Mouse (Mus musculus) liver, embryonic 13.5 days (tissue): ENCODE data around the gene Hoxd8. TPM values are rescaled to one million over a fixed set of nuclear protein-coding genes. Genes with fewer than 3 reads are reported as not detected.
A peak's percentile ranks its signal among the peaks of the same experiment; 100 is the strongest.

Experiments used
- ATAC-seq: fragments of 200-750 bp; cut with Nextera tagmentation; 2 replicates; pipeline ENCODE4 v1.8.0; 2017; ENCODE audit warnings: low read depth, mild to moderate bottlenecking, moderate number of reproducible peaks, moderate library complexity
- DNase-seq: peaks from one replicate; pipeline ENCODE4 v3.0.0; 2022
- H3K27ac ChIP-seq: fragments of 300-500 bp; sonication (generic); 2 replicates; pipeline ENCODE4 v1.5.1; 2015; ENCODE audit warnings: moderate library complexity, mild to moderate bottlenecking, inconsistent platforms
- H3K27me3 ChIP-seq: fragments of 300-500 bp; sonication (generic); 2 replicates; pipeline ENCODE4 v1.6.1; 2015; ENCODE audit warnings: mild to moderate bottlenecking, inconsistent platforms
- H3K36me3 ChIP-seq: fragments of 300-500 bp; sonication (generic); 2 replicates; pipeline ENCODE4 v1.6.1; 2015; ENCODE audit warnings: mild to moderate bottlenecking, inconsistent platforms
- H3K4me1 ChIP-seq: fragments of 300-500 bp; sonication (generic); replicated peaks from 2 replicates; pipeline ENCODE4 v1.6.1; 2015; ENCODE audit warnings: inconsistent platforms
- H3K4me2 ChIP-seq: fragments of 300-500 bp; sonication (generic); 2 replicates; pipeline ENCODE4 v1.6.1; 2015; ENCODE audit warnings: inconsistent platforms, mild to moderate bottlenecking, moderate library complexity
- H3K4me3 ChIP-seq: fragments of 300-500 bp; sonication (generic); replicated peaks from 2 replicates; pipeline ENCODE4 v1.5.1; 2015; ENCODE audit warnings: mild to moderate bottlenecking, inconsistent platforms
- H3K9ac ChIP-seq: fragments of 300-500 bp; sonication (generic); 2 replicates; pipeline ENCODE4 v1.6.1; 2015; ENCODE audit warnings: mild to moderate bottlenecking, inconsistent platforms
- H3K9me3 ChIP-seq: fragments of 300-500 bp; sonication (generic); replicated peaks from 2 replicates; pipeline ENCODE4 v1.6.1; 2016; ENCODE audit warnings: inconsistent platforms
- WGBS: fragments of 180-500 bp; shearing (Covaris S2); methylation state at CpG from one replicate; pipeline ENCODE4 v1.1.7; 2015; ENCODE audit not compliant: insufficient replicate concordance; 5-methylcytosine and 5-hydroxymethylcytosine counted together
- polyA plus RNA-seq: library from polyadenylated mRNA; unstranded; fragments of >200 nt; fragmentation: Nextera tagmentation; extraction: Ambion mirVana; gene quantifications from 2 replicates; pipeline ENCODE4 v1.2.1, GENCODE M21; 2015

Hoxd8 gene
- polyA plus RNA-seq, 1 experiment from 2014 or later, result 0.10 TPM

DNA sequence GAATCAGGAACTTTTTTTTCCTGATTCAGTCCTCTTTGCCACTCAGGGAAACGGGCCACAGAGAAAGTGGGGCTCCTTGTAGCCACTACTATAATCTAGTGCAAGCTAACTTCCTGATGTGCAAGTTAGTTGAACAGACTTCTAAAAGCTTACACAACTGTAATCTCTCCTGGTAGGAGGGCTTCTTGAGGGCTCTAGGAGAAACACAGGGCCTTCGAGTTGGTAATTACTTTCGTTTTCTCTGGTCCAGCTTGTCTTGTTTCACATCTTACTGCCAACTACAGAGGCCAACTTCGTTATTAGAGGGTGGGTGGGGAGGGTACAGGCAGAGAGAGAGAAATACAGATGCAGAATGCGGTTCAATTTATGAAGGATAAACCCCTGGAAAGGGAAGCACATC lies 32.6 kb upstream of the Hoxd8 start:
- Histone ChIP-seq H3K9ac (no peak overlapping the region), H3K27ac (no peak overlapping the region), H3K4me1 (peaks cover 7% of the 10 kb centered on the region; the same call in 1 of the 2 replicates), H3K9me3 (no peaks in the 10 kb centered on the region), H3K4me2 (0 out of 2 replicates have a peak overlapping the region, but pooled peaks have one; percentile 8), H3K4me3 (no peak overlapping the region), H3K27me3 (peaks cover 100% of the 10 kb centered on the region), H3K36me3 (no peaks in the 10 kb centered on the region)
- WGBS, result 4% methylated on average over 5 of the region's 5 CpGs
- ATAC-seq (no peak), DNase-seq (no peak)

DNA sequence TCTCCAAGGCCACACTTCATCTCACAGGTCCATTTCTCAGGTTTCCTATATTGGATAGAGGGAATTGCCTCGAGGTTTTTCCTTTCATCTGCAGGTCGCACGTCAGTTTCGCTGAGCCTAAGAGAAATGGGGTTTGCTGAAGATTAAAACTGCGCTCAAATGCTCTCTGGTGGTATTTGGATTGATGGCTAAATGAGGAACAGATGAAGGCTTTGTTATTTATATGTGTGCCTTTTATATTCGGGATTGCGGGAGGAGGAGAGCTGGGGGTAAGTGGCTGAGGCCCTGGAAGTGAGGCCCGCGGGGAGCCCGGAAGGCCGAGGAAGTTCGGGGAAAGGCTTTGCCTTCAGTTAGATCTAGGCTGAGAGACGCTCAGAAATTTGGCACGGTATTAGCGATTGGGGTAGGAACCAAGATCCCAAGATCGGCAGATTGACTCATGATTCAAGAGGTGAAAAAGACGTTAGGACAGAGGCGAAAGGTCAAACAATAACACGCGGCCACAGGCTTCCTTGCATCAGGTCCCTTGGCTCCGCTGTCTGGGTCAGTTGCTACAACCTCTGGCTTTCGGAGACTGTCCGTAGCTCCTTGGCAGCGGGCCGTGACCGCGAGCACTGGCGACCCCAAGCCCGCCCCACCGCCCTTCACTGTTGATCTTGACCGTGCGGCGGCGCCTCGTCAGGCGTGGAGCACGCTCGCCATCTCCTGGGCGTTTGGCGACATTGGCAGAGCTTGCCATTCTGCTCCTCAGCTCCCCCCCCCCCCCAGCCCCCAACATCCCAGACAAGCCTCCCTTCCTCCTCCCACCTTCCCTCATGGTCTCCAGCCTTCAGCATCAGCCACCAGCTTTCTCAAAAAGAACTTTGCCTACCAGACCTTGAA lies 31.7 kb upstream of the Hoxd8 start:
- H3K27me3 ChIP-seq, result peaks cover 100% of the 10 kb centered on the region
- no peak overlapping the region for H3K9ac ChIP-seq
- H3K4me1 ChIP-seq, result peaks cover 6% of the 10 kb centered on the region; the same call in 1 of the 2 replicates
- H3K4me2 ChIP-seq, result peak overlapping the region; percentile 55
- ATAC-seq (no peak), DNase-seq (no peak)
- H3K27ac ChIP-seq, result no peak overlapping the region
- H3K36me3 ChIP-seq, result no peaks in the 10 kb centered on the region
- WGBS, result 1% methylated on average over 40 of the region's 40 CpGs
- peak overlapping the region; percentile 37 for H3K4me3 ChIP-seq
- H3K9me3 ChIP-seq, result no peaks in the 10 kb centered on the region

DNA sequence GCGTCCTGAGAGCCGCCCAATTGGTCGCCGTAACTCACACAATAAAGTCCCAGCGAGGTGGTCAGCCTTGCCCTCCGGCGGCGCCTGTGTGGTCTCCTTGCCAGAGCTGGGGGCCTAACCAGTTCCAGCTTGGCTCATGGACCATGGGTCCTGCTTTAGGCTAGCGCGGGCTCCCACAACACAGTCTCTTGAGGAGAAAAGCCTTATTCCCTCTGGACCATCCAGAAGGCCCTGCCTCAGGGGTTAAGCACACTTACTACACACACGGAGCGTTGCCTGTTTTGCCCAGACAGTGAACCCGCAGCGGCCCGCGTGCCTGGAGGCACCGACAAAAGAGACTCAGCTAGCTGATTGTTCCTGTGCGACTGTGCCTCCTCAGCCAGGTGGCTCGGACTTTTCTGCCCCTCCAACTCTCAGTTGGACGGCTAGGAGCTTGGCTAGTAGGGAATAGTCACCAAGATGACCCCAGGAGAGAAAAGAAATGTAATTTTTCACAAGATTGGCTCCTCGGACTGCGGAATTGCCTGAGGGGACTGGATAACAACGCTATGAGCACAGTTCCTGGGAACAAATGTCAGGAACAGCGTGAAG lies 30.5 kb upstream of the Hoxd8 start:
- no peak overlapping the region for H3K27ac ChIP-seq
- no peaks in the 10 kb centered on the region; the same call in 1 of the 2 replicates for H3K4me1 ChIP-seq
- H3K36me3 ChIP-seq, result no peaks in the 10 kb centered on the region
- no peak for DNase-seq
- ATAC-seq, result no peak
- H3K4me3 ChIP-seq, result no peak overlapping the region
- H3K9ac ChIP-seq, result no peak overlapping the region
- no peaks in the 10 kb centered on the region for H3K9me3 ChIP-seq
- peaks cover 100% of the 10 kb centered on the region for H3K27me3 ChIP-seq
- WGBS, result 2% methylated on average over 24 of the region's 24 CpGs
- H3K4me2 ChIP-seq, result no peak overlapping the region

DNA sequence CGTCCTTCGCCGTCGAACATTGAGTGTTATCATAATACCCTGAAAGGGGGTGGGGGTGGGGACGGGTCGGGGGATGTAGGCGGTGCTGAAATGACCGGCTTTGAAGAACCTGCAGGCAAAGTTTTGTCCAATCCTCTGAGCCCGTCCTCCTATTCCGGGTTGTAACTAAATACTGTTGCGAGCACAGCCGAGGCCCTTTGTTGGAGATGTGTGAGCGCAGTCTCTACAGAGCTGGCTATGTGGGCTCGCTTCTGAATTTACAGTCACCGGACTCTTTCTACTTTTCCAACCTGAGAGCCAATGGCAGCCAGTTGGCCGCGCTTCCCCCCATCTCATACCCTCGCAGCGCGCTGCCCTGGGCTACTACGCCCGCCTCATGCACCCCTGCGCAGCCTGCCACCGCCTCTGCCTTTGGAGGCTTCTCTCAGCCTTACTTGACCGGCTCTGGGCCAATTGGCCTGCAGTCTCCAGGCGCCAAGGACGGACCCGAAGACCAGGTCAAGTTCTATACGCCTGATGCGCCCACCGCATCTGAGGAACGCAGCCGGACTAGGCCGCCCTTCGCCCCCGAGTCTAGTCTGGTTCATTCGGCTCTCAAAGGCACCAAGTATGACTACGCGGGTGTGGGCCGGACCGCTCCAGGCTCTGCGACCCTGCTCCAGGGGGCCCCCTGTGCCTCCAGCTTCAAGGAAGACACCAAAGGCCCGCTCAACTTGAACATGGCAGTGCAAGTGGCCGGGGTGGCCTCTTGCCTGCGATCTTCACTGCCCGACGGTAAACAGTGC lies 29.3 kb upstream of the Hoxd8 start, which contains the start of gene Hoxd12:
TSS of gene Hoxd12 (plus strand) at position 133 of the 785 bp plus-strand sequence.
- H3K36me3 ChIP-seq, result no peaks in the 10 kb centered on the region
- H3K27ac ChIP-seq, result no peak within 1 kb of the TSS
- 5% methylated on average over 47 of the region's 47 CpGs for WGBS
- peaks cover 3% of the 10 kb centered on the region; the same call in 1 of the 2 replicates for H3K4me1 ChIP-seq
- no peak within 1 kb of the TSS for H3K9ac ChIP-seq
- H3K27me3 ChIP-seq, result peaks cover 100% of the 10 kb centered on the region
- no peaks in the 10 kb centered on the region for H3K9me3 ChIP-seq
- ATAC-seq (no peak), DNase-seq (no peak)
- H3K4me3 ChIP-seq, result no peak within 1 kb of the TSS
- H3K4me2 ChIP-seq, result no peak within 1 kb of the TSS

DNA sequence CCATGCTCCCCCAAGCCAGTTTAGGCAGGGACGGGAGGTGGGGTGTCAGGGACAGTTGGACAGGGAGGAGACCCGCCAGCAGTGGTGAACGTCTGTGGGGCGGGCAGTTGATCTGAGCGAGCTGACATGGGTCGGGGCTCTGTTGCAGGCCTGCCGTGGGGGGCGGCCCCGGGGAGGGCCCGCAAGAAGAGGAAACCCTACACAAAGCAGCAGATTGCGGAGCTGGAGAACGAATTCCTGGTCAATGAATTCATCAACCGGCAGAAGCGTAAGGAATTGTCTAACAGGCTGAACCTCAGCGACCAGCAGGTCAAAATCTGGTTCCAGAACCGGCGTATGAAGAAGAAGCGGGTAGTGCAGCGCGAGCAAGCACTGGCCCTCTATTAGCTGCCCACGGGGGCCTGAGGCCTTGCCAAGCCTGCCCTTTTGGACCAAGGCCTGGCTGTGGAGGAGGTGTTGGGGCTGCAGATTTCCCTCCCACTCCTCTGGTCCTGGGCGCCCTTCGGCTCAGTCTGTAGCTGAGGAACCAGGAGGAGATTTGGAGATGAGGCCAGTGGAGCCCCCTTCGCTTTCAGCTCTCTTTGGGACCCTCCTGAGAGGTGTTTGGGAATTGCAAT lies 28.6 kb upstream of the Hoxd8 start:
- Histone ChIP-seq H3K27me3 (peaks cover 100% of the 10 kb centered on the region), H3K4me1 (peaks cover 3% of the 10 kb centered on the region; the same call in 1 of the 2 replicates), H3K36me3 (no peaks in the 10 kb centered on the region), H3K9me3 (no peaks in the 10 kb centered on the region), H3K9ac (no peak overlapping the region), H3K4me3 (no peak overlapping the region), H3K27ac (no peak overlapping the region), H3K4me2 (no peak overlapping the region)
- ATAC-seq (no peak), DNase-seq (no peak)
- WGBS, result 7% methylated on average over 24 of the region's 24 CpGs

DNA sequence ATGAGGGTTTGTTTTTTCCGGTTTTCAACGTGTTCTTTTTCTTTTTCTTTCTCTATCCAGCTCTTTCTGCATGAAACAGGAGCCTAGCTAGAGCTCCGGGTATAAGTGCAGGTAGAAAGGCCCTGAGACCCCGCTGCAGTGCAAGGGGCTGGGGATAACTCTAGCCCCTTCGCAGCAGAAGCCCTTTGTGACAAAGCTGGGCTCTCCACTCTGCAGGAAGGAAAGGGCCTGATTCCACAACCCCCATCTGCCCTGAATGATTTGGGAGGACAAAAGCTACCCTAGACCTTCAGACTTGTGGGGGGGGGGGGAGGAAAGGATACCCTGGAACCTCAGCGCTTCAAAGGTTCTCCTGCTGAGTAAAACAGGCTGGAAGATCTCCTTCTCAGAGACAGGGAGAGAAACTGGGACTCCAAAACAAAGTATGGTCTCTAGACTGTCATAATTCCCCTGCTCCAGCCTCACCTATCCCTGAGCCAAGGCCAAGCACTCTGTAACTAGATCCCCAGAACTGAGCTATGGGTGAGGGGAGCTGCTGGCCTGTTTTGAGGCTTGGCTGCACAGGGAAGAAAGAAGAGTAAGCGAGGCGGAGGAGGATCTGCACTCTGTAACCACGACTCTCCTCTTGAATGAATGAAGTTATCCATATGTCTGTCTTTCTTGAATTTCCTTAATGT lies 27.9 kb upstream of the Hoxd8 start:
- Histone ChIP-seq H3K9ac (no peak overlapping the region), H3K4me3 (no peak overlapping the region), H3K4me2 (no peak overlapping the region), H3K27me3 (peaks cover 100% of the 10 kb centered on the region), H3K4me1 (peaks cover 3% of the 10 kb centered on the region; the same call in 1 of the 2 replicates), H3K27ac (no peak overlapping the region), H3K36me3 (no peaks in the 10 kb centered on the region), H3K9me3 (no peaks in the 10 kb centered on the region)
- ATAC-seq (no peak), DNase-seq (no peak)
- WGBS, result 2% methylated on average over 9 of the region's 9 CpGs

DNA sequence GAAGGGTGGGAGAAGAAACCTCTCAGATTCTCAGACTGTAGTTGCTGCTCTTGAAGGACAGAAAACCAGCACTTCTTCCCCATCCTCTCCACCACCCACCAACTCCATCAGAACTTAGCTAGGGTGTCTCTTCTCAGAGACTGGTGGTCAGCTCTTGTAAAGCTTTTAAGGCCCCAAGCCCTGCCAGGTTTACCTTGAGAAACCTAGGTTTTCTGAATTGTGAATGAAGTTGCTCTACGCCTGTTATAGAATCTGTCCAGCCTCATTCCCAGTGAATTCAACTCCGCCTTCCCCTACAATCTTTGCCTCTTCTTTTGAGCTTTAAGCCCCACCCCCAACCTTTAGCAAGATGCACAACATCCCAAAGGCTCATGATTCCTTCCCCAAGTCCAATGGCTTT lies 27.3 kb upstream of the Hoxd8 start:
- ATAC-seq (no peak), DNase-seq (no peak)

DNA sequence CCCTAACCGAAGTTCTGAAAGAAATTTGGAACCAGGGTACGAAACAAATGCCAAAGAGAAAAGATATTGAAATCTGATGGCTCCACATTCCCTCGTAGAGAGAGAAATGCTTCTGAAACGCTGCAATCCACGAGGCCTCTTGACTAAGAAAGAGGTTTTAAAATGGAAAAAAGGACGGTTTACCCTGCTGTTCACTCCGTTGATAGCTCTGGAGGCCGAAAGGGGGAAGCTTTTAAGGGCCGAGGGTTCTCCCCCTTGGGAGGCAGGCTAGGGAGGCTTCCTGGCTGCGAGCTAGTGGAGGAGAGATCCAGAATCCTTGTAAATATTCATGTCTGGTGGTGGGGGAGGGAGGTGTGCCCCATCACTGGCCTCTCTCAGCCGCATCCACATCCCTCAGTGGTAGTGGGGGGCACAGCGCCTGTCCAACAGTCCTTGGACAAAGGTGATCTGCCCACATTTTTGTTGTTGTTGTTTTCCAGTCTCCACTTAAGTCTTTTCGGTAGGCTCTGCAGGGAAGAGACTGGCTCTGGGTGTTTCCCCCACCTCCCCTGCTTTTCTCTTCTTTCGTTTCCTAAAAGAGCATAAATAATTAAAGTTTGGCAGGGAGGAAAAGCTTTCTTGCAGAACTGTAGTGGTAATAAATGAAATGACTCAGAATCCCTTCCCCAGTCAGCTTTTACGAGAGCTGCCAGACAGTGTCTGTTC lies 25.4 kb upstream of the Hoxd8 start, which contains the start of gene Hoxd11:
TSS of gene Hoxd11 (plus strand) at position 667 of the 705 bp plus-strand sequence.
- Histone ChIP-seq H3K4me1 (0 out of 2 replicates have a peak, but pooled peaks cover 7% of the 10 kb centered on the region), H3K27me3 (peaks cover 100% of the 10 kb centered on the region), H3K27ac (no peak within 1 kb of the TSS), H3K9me3 (no peaks in the 10 kb centered on the region), H3K4me2 (no peak within 1 kb of the TSS), H3K9ac (no peak within 1 kb of the TSS), H3K4me3 (no peak within 1 kb of the TSS), H3K36me3 (no peaks in the 10 kb centered on the region)
- ATAC-seq (no peak), DNase-seq (no peak)
- 3% methylated on average over 15 of the region's 15 CpGs for WGBS

More for the DNA sequence above, 27.3 kb upstream of the Hoxd8 start:
- Histone ChIP-seq H3K4me2 (no peak overlapping the region), H3K4me3 (no peak overlapping the region), H3K27ac (no peak overlapping the region), H3K9me3 (no peaks in the 10 kb centered on the region), H3K36me3 (no peaks in the 10 kb centered on the region), H3K4me1 (peaks cover 5% of the 10 kb centered on the region; the same call in 1 of the 2 replicates), H3K9ac (no peak overlapping the region), H3K27me3 (peaks cover 100% of the 10 kb centered on the region)
- WGBS, result 16% methylated on average over 2 of the region's 2 CpGs

DNA sequence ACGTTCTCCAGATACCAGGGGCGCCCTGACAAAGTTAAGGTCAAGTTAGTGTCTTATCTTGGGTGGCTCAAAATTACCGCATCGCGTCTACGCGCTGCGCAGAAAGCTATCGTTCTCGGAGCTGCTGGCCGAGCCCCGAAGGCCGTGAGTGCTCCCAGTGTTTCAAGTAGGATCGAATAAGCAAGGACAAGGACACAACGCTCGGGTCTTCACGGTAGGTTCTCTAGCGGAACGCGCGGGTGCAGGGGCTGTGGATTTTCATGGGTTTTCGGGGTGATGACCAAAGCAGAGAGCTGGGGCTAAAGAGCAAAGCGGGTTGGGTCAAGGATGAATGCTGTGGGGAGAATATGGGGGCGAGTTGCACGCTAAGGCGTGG lies 24.8 kb upstream of the Hoxd8 start:
- 2% methylated on average over 26 of the region's 26 CpGs for WGBS
- H3K9ac ChIP-seq, result no peak overlapping the region
- 0 out of 2 replicates have a peak, but pooled peaks cover 7% of the 10 kb centered on the region for H3K4me1 ChIP-seq
- no peak for ATAC-seq
- H3K27me3 ChIP-seq, result peaks cover 100% of the 10 kb centered on the region
- no peak overlapping the region for H3K4me2 ChIP-seq
- no peaks in the 10 kb centered on the region for H3K36me3 ChIP-seq
- no peak for DNase-seq
- H3K9me3 ChIP-seq, result no peaks in the 10 kb centered on the region
- H3K4me3 ChIP-seq, result no peak overlapping the region
- no peak overlapping the region for H3K27ac ChIP-seq

DNA sequence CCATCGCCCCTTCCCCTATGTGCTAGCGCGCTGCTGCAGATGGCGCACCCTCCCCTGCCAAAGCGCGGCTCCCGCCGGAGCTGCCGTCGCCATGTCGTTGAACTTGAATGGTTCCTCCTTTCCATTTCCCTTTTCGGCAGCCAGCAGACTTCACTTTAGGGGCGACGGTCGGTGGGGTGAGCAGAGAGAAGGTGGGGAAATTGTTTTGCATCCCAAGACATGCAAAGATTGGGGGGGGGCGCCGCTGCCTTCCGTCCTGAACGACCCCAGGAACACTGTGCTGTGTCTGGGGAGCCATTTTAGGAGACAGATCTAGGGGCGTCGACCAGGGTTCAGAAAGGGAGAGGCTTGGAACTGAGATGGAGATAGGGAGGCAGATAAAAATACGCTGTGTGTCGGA lies 24.4 kb upstream of the Hoxd8 start:
- H3K9me3 ChIP-seq, result no peaks in the 10 kb centered on the region
- H3K4me1 ChIP-seq, result 0 out of 2 replicates have a peak, but pooled peaks cover 7% of the 10 kb centered on the region
- no peaks in the 10 kb centered on the region for H3K36me3 ChIP-seq
- H3K27me3 ChIP-seq, result peaks cover 100% of the 10 kb centered on the region
- ATAC-seq (no peak), DNase-seq (no peak)
- no peak overlapping the region for H3K4me3 ChIP-seq
- H3K27ac ChIP-seq, result no peak overlapping the region
- 3% methylated on average over 23 of the region's 23 CpGs for WGBS
- no peak overlapping the region for H3K9ac ChIP-seq
- H3K4me2 ChIP-seq, result no peak overlapping the region
